Mouse (Mus musculus): ENCODE results near the gene Car1. TPM values are rescaled to one million over a fixed set of nuclear protein-coding genes. Genes with fewer than 3 reads are reported as not detected.
"Not testable (repeated sequence)": the region's sequence is repeated elsewhere in the genome, so short reads cannot be mapped to it uniquely, and the experiment has no call there.

The Car1 gene
- total RNA-seq, 4 experiments from 2014 or later, result 0.31 to 0.56 TPM; not detected in 2

- DNase-seq (ENCODE audit: low spot score in 2 of 2), result no peak
These were observed 22.8 kb downstream of the Car1 start for GRCm38 (mm10) chr3:14785353-14785752.

GRCm38 (mm10) chr3:14783198-14783597 is 25.0 kb downstream of the Car1 start:
- DNase-seq (ENCODE audit: low spot score in 2 of 2), result not testable (repeated sequence)

GRCm38 (mm10) chr3:14782365-14782764 is 25.8 kb downstream of the Car1 start:
- DNase-seq (ENCODE audit: low spot score in 2 of 2), result peak in 1 of 2 experiments; percentile 23

- DNase-seq (ENCODE audit: low spot score in 2 of 2), result no peak
These were observed 28.0 kb downstream of the Car1 start for GRCm38 (mm10) chr3:14780212-14780611.

GRCm38 (mm10) chr3:14776497-14777162 is 31.5 kb downstream of the Car1 start:
- DNase-seq (ENCODE audit: low spot score in 2 of 2), result not testable (repeated sequence)

- DNase-seq (ENCODE audit: low spot score in 2 of 2), result not testable (repeated sequence)
These were observed 33.6 kb downstream of the Car1 start for GRCm38 (mm10) chr3:14774539-14774938.

GRCm38 (mm10) chr3:14772473-14772872 is 35.7 kb downstream of the Car1 start:
- DNase-seq (ENCODE audit: low spot score in 2 of 2), result not testable (repeated sequence)

- no peak for DNase-seq (ENCODE audit: low spot score in 2 of 2)
These were observed 43.2 kb downstream of the Car1 start for GRCm38 (mm10) chr3:14764755-14765566.

- no peak for DNase-seq (ENCODE audit: low spot score in 2 of 2)
These were observed 52.5 kb downstream of the Car1 start for GRCm38 (mm10) chr3:14755716-14756115.

- DNase-seq (ENCODE audit: low spot score in 2 of 2), result no peak
These were observed 62.1 kb downstream of the Car1 start for GRCm38 (mm10) chr3:14746041-14746440.

GRCm38 (mm10) chr3:14738261-14738660 is 69.9 kb downstream of the Car1 start:
- no peak for DNase-seq (ENCODE audit: low spot score in 2 of 2)

GRCm38 (mm10) chr3:14727496-14727895 is 80.7 kb downstream of the Car1 start:
- DNase-seq (ENCODE audit: low spot score in 2 of 2), result not testable (repeated sequence)

GRCm38 (mm10) chr3:14725462-14725861 is 82.7 kb downstream of the Car1 start:
- DNase-seq (ENCODE audit: low spot score in 2 of 2), result not testable (repeated sequence)

Other genes starting within 250 kb of the Car1 start
- 10 to 100 TPM; 59.2 to 72.4 (median 66.7) TPM for gene 1810022K09Rik, start 197.1 kb downstream of the Car1 start, total RNA-seq (2022)
- under 1 TPM; 0.41 to 0.72 (median 0.52) TPM for gene Car13, start 166.6 kb downstream of the Car1 start, total RNA-seq (2022)
- gene Car3, start 55.1 kb upstream of the Car1 start, total RNA-seq (2022), result 1,000 to 10,000 TPM in 3 of 4 experiments, 100 to 1,000 TPM in 1; 906 to 1,729 (median 1,130) TPM
- 10 to 100 TPM; 14.3 to 25.3 (median 18.2) TPM for gene Car2, start 77.9 kb upstream of the Car1 start, total RNA-seq (2022)

Data from gastrocnemius, adult 8-10 months (tissue).